Mouse (Mus musculus): ENCODE data around the gene Otor. TPM values are rescaled to one million over a fixed set of nuclear protein-coding genes. Genes with fewer than 3 reads are reported as not detected.

Otor gene
- polyA plus RNA-seq, 1 experiment: not detected

GRCm38 (mm10) chr2:143114716-143115115 lies 36.4 kb downstream of the Otor start:
- DNase-seq: no peak
- Histone ChIP-seq H3K4me1 (ENCODE audit: control insufficient read depth, insufficient read depth, low read length) (no peaks in the 10 kb centered on the region), H3K4me3 (replicated peaks; ENCODE audit: extremely low read depth, low read depth, low read length) (no peak overlapping the region)
- TF ChIP-seq POLR2A (IDR thresholded peaks at IDR 0.05; ENCODE audit: borderline replicate concordance, extremely low read depth, low read depth, low read length): no peak
- TF ChIP-seq CTCF (IDR thresholded peaks at IDR 0.05; ENCODE audit: insufficient read depth, low read length): no peak
- WGBS: 62% methylated on average over 4 of the region's 4 CpGs

GRCm38 (mm10) chr2:143117453-143117852 lies 39.2 kb downstream of the Otor start:
- no peak for DNase-seq
- WGBS: 56% methylated on average over 3 of the region's 3 CpGs
- no peak overlapping the region for H3K4me3 ChIP-seq (replicated peaks; ENCODE audit: extremely low read depth, low read depth, low read length)
- no peak for TF ChIP-seq CTCF (IDR thresholded peaks at IDR 0.05; ENCODE audit: insufficient read depth, low read length)
- no peak for TF ChIP-seq POLR2A (IDR thresholded peaks at IDR 0.05; ENCODE audit: borderline replicate concordance, extremely low read depth, low read depth, low read length)
- H3K4me1 ChIP-seq (ENCODE audit: control insufficient read depth, insufficient read depth, low read length): no peaks in the 10 kb centered on the region

- Histone ChIP-seq H3K4me3 (replicated peaks; ENCODE audit: extremely low read depth, low read depth, low read length) (no peak overlapping the region), H3K4me1 (ENCODE audit: control insufficient read depth, insufficient read depth, low read length) (no peaks in the 10 kb centered on the region)
- DNase-seq: no peak
- 80% methylated on average over 7 of the region's 7 CpGs for WGBS
- TF ChIP-seq CTCF (IDR thresholded peaks at IDR 0.05; ENCODE audit: insufficient read depth, low read length): no peak
- TF ChIP-seq POLR2A (IDR thresholded peaks at IDR 0.05; ENCODE audit: borderline replicate concordance, extremely low read depth, low read depth, low read length): no peak
Observed at GRCm38 (mm10) chr2:143118221-143118620, 39.9 kb downstream of the Otor start.

- no peak for DNase-seq
- Histone ChIP-seq H3K4me3 (replicated peaks; ENCODE audit: extremely low read depth, low read depth, low read length) (no peak overlapping the region), H3K4me1 (ENCODE audit: control insufficient read depth, insufficient read depth, low read length) (no peaks in the 10 kb centered on the region)
- 54% methylated on average over 5 of the region's 5 CpGs for WGBS
- TF ChIP-seq POLR2A (IDR thresholded peaks at IDR 0.05; ENCODE audit: borderline replicate concordance, extremely low read depth, low read depth, low read length) (no peak), CTCF (IDR thresholded peaks at IDR 0.05; ENCODE audit: insufficient read depth, low read length) (no peak)
Observed at GRCm38 (mm10) chr2:143131098-143131646, 52.9 kb downstream of the Otor start.

Other genes starting within 250 kb of the Otor start
- 8.0 and 13.3 TPM in 2 replicates for gene Kif16b, start 176.9 kb upstream of the Otor start, polyA plus RNA-seq (2012; rRNA removed)
- 2.2 and 4.1 TPM in 2 replicates for gene Snrpb2, start 15.4 kb upstream of the Otor start, polyA plus RNA-seq (2012; rRNA removed)

Measured in lung, adult 2 months (tissue).